Mouse (Mus musculus) right cerebral cortex, adult 2 months (tissue): Measurements from ENCODE around the gene Trak2.
"Not testable (repeated sequence)": the region's sequence is repeated elsewhere in the genome, so short reads cannot be mapped to it uniquely, and the experiment has no call there.

Source experiments
- DNase-seq, 2 experiments: peaks; one replicate each; pipeline ENCODE4 v3.0.0; 2021 to 2022; ENCODE audit warnings: low spot score in 2 of 2

Gene Trak2

GRCm38 (mm10) chr1:58889826-58890546 lies 83.2 kb downstream of the Trak2 start:
- DNase-seq, result no peak

GRCm38 (mm10) chr1:58885646-58886045 lies 87.6 kb downstream of the Trak2 start:
- no peak for DNase-seq

- DNase-seq, result not testable (repeated sequence)
Measured at GRCm38 (mm10) chr1:58883279-58883678, 90.0 kb downstream of the Trak2 start.

GRCm38 (mm10) chr1:58879291-58879690 lies 93.9 kb downstream of the Trak2 start:
- not testable (repeated sequence) for DNase-seq

GRCm38 (mm10) chr1:58876500-58876899 lies 96.7 kb downstream of the Trak2 start:
- not testable (repeated sequence) for DNase-seq

- DNase-seq, result not testable (repeated sequence)
Measured at GRCm38 (mm10) chr1:58860586-58860985, 112.6 kb downstream of the Trak2 start.

GRCm38 (mm10) chr1:58859738-58860365 lies 113.4 kb downstream of the Trak2 start:
- DNase-seq, result not testable (repeated sequence)

GRCm38 (mm10) chr1:58859131-58859530 lies 114.1 kb downstream of the Trak2 start:
- DNase-seq, result not testable (repeated sequence)

GRCm38 (mm10) chr1:58856811-58857210 lies 116.4 kb downstream of the Trak2 start:
- DNase-seq, result peak in 1 of 2 experiments; percentile 25
